Mouse (Mus musculus) stomach, postnatal 0 days (tissue): Measurements from ENCODE around the gene Tnik. TPM values are rescaled to one million over a fixed set of nuclear protein-coding genes. Genes with fewer than 3 reads are reported as not detected.

Experiments
- ATAC-seq: fragments of 200-750 bp; cut with Nextera tagmentation; 2 replicates; pipeline ENCODE4 v1.8.0; 2017; ENCODE audit not compliant: low FRiP score, low TSS enrichment
- DNase-seq: peaks from one replicate; pipeline ENCODE4 v3.0.0-alpha.2; 2016; ENCODE audit warnings: low spot score
- H3K27ac ChIP-seq: fragments of 300-500 bp; sonication (generic); replicated peaks from 2 replicates; pipeline ENCODE4 v1.5.1; 2014; ENCODE audit warnings: mild to moderate bottlenecking, control low read depth
- H3K27me3 ChIP-seq: fragments of 300-500 bp; sonication (generic); 2 replicates; pipeline ENCODE4 v1.6.1; 2014; ENCODE audit warnings: low read length; ENCODE audit not compliant: control insufficient read depth, insufficient read depth
- H3K36me3 ChIP-seq: fragments of 300-500 bp; sonication (generic); 2 replicates; pipeline ENCODE4 v1.6.1; 2014; ENCODE audit warnings: low read length, mixed read lengths; ENCODE audit not compliant: control insufficient read depth, insufficient read depth
- H3K4me1 ChIP-seq: fragments of 300-500 bp; sonication (generic); replicated peaks from 2 replicates; pipeline ENCODE4 v1.6.1; 2014; ENCODE audit warnings: antibody characterized with exemption; ENCODE audit not compliant: control insufficient read depth, insufficient read depth
- H3K4me2 ChIP-seq: fragments of 300-500 bp; sonication (generic); replicated peaks from 2 replicates; pipeline ENCODE4 v1.6.1; 2014; ENCODE audit warnings: low read depth, mild to moderate bottlenecking, control low read depth, moderate library complexity
- H3K4me3 ChIP-seq: fragments of 300-500 bp; sonication (generic); 2 replicates; pipeline ENCODE4 v1.5.1; 2014; ENCODE audit warnings: low read depth, low read length, control low read depth
- H3K9ac ChIP-seq: fragments of 300-500 bp; sonication (generic); 2 replicates; pipeline ENCODE4 v1.6.1; 2014; ENCODE audit warnings: mild to moderate bottlenecking, low read length, control low read depth, mixed read lengths
- H3K9me3 ChIP-seq: fragments of 300-500 bp; sonication (generic); 2 replicates; pipeline ENCODE4 v1.6.1; 2016; ENCODE audit warnings: low read length; ENCODE audit not compliant: control insufficient read depth
- CTCF ChIP-seq: IDR thresholded peaks from 2 replicates; pipeline ENCODE4 v1.5.1; 2016; ENCODE audit warnings: antibody characterized with exemption, low read depth, mild to moderate bottlenecking, moderate library complexity
- EP300 ChIP-seq: optimal IDR thresholded peaks from 2 replicates; pipeline ENCODE3; 2016; ENCODE audit warnings: antibody characterized with exemption
- WGBS: fragments of 180-500 bp; shearing (Covaris S2); extraction: QIAGEN DNeasy Blood & Tissue Kit; methylation state at CpG from one replicate; pipeline ENCODE4 v1.1.7; 2014; 5-methylcytosine and 5-hydroxymethylcytosine counted together
- polyA plus RNA-seq: library from polyadenylated mRNA; unstranded; fragments of >200 nt; fragmentation: Nextera tagmentation; extraction: Ambion mirVana; gene quantifications from 2 replicates; pipeline ENCODE4 v1.2.1, GENCODE M21; 2015

Gene Tnik
- polyA plus RNA-seq = 4.6 and 5.3 TPM in 2 replicates

DNA sequence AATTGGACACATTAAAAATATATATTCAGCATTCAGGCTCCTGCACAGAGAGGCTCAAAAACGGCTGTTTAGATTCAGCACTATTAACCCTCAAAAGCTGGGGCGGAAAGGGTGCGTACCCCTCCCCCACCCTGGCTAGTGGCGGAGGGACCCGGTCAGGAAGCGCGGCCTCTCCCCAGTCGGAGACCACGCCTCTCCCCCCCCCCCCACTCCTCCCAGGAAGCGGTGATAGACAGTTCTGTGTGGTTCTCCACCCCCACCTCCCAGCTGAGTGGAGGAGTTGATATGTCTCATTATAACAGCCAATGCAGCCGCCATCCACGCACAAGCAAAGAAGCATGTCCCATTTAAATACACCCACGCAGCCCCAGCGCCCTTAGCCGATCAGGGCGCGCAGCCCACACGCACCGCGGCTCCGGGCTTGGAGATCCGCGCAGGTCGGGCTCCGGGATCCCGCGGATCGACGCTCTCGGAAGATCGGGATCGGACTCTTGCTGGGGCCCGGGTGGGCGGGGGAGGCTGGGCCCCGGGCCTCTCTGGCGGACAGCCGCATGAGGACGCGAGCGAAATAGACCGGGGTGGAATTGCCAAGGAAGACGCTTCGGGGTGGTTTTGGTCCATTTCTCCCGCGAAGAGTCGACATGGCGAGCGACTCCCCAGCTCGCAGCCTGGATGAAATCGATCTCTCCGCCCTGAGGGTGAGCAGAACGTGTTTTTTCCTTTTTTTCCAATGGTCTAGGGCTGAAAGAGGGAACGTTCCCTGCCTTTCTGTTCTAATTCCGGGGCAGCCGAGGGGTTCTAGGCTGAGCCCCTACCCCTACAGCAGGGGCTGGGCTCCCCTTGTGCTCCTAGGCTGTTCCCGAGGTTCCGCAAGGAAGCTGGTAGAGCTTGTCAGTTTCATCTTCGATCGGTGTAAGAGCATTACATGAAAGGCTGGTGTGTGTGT, at the start of gene Tnik:
TSS of gene Tnik (plus strand) at position 213 of the 946 bp plus-strand sequence.
- H3K9ac ChIP-seq = peak within 1 kb of the TSS; percentile 54
- TF ChIP-seq EP300 (no peak), CTCF (no peak)
- DNase-seq (peak; percentile 82), ATAC-seq (peak; percentile 91)
- H3K9me3 ChIP-seq = no peaks in the 10 kb centered on the region
- H3K4me1 ChIP-seq = no peaks in the 10 kb centered on the region
- WGBS = under 1% methylated on average over 58 of the region's 59 CpGs
- peak within 1 kb of the TSS; percentile 73 for H3K4me3 ChIP-seq
- no peaks in the 10 kb centered on the region for H3K27me3 ChIP-seq
- H3K27ac ChIP-seq = peak within 1 kb of the TSS; percentile 85
- H3K36me3 ChIP-seq = no peaks in the 10 kb centered on the region
- H3K4me2 ChIP-seq = peak within 1 kb of the TSS; percentile 67

GRCm38 (mm10) chr3:28214886-28215311, 48.1 kb upstream of the Tnik start:
- WGBS = 69% methylated on average over 7 of the region's 7 CpGs
- DNase-seq = peak; percentile 74

DNA sequence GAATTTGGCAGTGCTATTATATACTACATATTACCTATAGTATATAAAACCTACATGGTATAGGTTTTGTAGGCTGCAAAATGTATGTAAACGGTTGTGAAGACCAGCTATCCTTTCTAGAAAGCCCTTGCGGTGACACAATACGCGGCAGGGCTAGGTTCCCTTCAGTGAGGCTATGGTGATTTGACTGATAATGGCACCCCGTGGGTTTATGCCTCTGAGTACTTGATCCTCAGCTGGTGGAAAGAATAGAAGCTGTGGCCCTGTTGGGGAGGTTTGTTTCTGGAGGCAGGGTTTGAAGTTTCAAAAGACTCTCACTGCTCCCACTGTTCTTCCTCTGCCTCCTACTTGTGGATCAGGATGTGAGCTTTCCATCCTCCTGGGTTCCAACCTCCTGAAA, 46.0 kb upstream of the Tnik start:
- Histone ChIP-seq H3K27ac (no peak overlapping the region), H3K4me3 (no peak overlapping the region), H3K9ac (no peak overlapping the region), H3K36me3 (no peaks in the 10 kb centered on the region), H3K4me2 (no peak overlapping the region), H3K27me3 (no peaks in the 10 kb centered on the region), H3K4me1 (no peaks in the 10 kb centered on the region), H3K9me3 (no peaks in the 10 kb centered on the region)
- TF ChIP-seq CTCF = no peak
- no peak for TF ChIP-seq EP300
- no peak for ATAC-seq
- WGBS = 55% methylated on average over 5 of the region's 5 CpGs
- DNase-seq = no peak

More at GRCm38 (mm10) chr3:28214886-28215311, 48.1 kb upstream of the Tnik start:
- H3K4me2 ChIP-seq = no peak overlapping the region
- TF ChIP-seq EP300 (no peak), CTCF (peak; percentile 54)
- H3K27me3 ChIP-seq = no peaks in the 10 kb centered on the region
- no peak overlapping the region for H3K27ac ChIP-seq
- H3K9ac ChIP-seq = no peak overlapping the region
- H3K4me1 ChIP-seq = no peaks in the 10 kb centered on the region
- H3K36me3 ChIP-seq = no peaks in the 10 kb centered on the region
- H3K9me3 ChIP-seq = no peaks in the 10 kb centered on the region
- peak; percentile 95 for ATAC-seq
- no peak overlapping the region for H3K4me3 ChIP-seq

- Histone ChIP-seq H3K9me3 (no peaks in the 10 kb centered on the region), H3K4me1 (no peaks in the 10 kb centered on the region), H3K4me2 (no peak overlapping the region), H3K27me3 (no peaks in the 10 kb centered on the region), H3K4me3 (no peak overlapping the region), H3K27ac (no peak overlapping the region), H3K9ac (no peak overlapping the region), H3K36me3 (no peaks in the 10 kb centered on the region)
- ATAC-seq (no peak), DNase-seq (no peak)
- WGBS = 85% methylated on average over 7 of the region's 7 CpGs
- no peak for TF ChIP-seq EP300
- TF ChIP-seq CTCF = no peak
Measured at GRCm38 (mm10) chr3:28219533-28219932, 43.5 kb upstream of the Tnik start.

DNA sequence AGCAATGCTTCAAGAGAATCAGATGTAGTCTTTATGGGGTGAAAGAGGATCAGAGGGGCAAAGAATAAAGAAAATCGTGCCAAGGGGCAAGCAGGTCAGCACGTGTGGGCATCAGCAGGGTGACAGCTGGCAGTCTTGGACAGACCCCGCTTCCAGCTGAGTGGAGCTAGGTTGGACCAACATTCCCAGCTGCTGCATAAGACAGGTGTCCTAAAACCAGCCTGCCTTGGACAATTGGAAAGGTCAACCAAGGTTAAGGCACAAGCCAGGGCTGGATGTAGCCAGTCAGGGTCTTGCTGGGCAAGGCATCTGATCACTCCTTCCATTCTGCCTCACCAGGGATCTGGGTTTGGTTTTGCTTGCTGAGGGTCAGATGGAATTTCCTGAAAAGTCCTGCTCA, 43.0 kb upstream of the Tnik start:
- no peak overlapping the region for H3K4me3 ChIP-seq
- no peaks in the 10 kb centered on the region for H3K9me3 ChIP-seq
- no peaks in the 10 kb centered on the region for H3K36me3 ChIP-seq
- ATAC-seq (no peak), DNase-seq (no peak)
- no peaks in the 10 kb centered on the region for H3K4me1 ChIP-seq
- H3K27me3 ChIP-seq = no peaks in the 10 kb centered on the region
- WGBS = 87% methylated on average over 3 of the region's 3 CpGs
- TF ChIP-seq EP300 (no peak), CTCF (no peak)
- H3K9ac ChIP-seq = no peak overlapping the region
- H3K27ac ChIP-seq = no peak overlapping the region
- no peak overlapping the region for H3K4me2 ChIP-seq
